Mouse (Mus musculus) thymus, postnatal 14 days (tissue): ENCODE results near the gene Zfp428.
A peak's percentile ranks its signal among the peaks of the same experiment; 100 is the strongest.

Source experiments
- DNase-seq: peaks from one replicate; pipeline ENCODE4 v3.0.0; 2021

Zfp428 gene

DNA sequence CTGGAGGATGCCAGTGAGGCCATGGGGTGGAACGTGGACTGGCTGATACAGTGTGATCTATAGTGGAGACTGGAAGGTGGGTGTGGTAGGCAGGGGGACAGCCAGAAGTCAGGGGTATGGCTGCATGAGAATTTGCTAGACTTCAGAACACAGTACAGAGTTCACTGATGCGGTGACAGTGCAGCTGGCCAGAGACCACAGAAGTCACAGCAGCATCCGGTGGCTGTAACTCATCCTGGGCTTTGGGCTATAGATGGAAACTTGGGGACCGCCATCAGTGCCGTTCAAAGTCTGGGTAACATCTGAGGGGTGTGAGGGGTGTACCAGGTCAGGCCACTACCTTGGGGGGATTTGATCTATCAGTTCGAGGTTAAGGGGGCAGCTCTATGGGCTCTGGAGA lies 16.9 kb downstream of the Zfp428 start:
- DNase-seq, result no peak

- DNase-seq, result no peak
Observed at GRCm38 (mm10) chr7:24524978-24525377, 18.2 kb downstream of the Zfp428 start.

- DNase-seq, result no peak
Observed at GRCm38 (mm10) chr7:24525686-24526420, 19.0 kb downstream of the Zfp428 start.

GRCm38 (mm10) chr7:24528861-24529260 lies 22.1 kb downstream of the Zfp428 start:
- DNase-seq, result no peak

- DNase-seq, result peak; percentile 22
Observed at GRCm38 (mm10) chr7:24529580-24529979, 22.8 kb downstream of the Zfp428 start.

DNA sequence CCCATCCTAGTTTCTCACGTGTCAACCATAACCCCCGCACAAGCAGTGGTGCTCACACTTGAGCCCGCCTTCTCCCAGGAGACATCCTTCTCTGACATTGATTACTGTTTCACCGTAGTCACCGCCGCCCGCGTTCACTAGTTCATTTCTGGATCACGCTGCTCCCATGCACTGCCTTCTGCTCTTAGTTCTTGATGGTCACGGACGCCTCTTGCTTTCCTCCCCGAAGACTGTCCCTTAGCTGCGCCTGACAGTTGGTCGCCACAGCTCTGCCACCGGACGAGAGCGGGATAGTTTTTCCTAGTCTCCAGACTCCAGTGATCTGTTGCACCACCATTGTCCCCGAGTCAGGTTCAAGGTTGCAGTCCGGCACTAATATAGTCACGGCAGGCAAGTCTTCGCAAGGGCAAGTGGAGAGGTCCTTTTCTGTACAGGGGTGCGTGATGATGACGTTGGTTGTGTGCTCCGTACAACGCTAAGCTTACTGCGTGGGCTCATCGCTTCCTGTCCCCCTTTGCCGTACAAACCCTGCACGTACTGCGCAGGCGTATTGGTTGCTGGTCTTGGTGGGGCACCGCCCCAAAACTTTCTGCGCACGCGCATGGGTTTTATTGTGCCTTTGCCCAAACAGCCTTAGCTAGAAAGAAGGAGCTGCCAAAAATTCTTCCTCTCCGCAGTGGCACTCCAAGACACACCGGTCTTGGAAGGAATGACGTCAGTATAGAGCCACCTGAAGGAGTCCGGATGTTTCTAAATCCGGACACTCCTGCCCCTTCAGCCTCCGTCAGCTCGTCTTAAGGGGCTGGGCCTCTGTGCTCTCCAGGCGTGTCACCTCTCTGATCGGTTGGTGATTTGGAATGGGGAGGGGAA lies 23.5 kb downstream of the Zfp428 start, which contains the start of gene Irgq:
TSS of gene Irgq (plus strand) at position 628 of the 870 bp plus-strand sequence.
- peak; percentile 99 for DNase-seq

GRCm38 (mm10) chr7:24531211-24531971 lies 24.6 kb downstream of the Zfp428 start:
- peak; percentile 79 for DNase-seq

DNA sequence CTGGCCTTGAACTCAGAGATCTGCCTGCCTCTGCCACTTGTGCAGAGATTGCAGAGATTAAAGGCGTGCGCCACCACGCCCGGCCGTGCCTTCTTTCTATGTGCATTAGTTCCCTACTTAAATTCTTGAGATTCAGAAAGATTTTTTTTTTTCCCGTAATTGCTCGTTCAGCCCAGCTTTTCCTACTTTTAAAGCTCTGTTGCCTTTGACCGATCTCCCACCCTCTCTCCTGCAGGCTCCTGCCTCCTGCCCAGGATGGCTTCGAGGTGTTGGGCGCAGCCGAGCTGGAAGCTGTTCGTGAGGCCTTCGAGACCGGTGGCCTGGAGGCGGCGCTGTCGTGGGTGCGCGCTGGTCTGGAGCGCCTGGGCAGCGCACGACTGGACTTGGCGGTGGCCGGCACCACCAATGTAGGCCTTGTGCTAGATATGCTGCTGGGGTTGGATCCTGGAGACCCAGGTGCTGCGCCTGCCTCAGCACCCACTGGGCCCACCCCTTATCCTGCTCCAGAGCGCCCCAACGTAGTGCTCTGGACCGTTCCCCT lies 26.3 kb downstream of the Zfp428 start:
- DNase-seq, result no peak

DNA sequence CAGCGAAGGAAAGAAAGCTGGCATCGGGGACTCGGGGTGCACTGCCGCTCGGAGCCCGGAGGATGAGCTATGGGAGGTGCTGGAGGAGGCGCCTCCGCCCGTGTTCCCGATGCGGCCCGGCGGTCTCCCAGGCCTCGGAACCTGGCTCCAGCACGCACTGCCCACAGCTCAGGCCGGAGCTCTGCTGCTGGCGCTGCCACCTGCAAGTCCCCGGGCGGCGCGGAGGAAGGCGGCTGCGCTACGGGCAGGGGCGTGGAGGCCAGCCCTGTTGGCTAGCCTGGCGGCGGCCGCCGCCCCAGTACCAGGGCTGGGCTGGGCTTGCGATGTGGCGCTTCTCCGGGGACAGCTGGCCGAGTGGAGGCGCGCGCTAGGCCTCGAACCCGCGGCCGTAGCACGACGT lies 27.0 kb downstream of the Zfp428 start:
- DNase-seq, result no peak

DNA sequence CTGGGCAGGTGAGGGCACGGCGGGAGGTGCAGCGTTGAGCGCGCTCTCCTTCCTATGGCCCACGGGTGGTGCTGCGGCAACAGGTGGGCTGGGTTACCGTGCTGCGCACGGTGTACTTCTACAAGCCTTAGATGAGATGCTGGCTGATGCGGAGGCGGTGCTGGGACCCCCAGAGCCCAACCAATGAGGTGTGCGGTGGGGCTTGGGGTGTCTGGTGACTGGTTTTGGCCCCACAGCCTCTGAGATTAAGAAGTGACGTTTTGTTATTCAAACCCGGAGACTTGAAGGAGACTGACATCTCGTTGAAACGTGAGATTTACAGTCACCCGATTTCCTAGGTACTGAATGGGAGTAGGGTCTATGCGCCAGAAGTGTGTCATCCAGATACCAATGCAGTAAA lies 27.5 kb downstream of the Zfp428 start:
- DNase-seq, result no peak

- no peak for DNase-seq
Observed at GRCm38 (mm10) chr7:24537081-24537480, 30.3 kb downstream of the Zfp428 start.

- DNase-seq, result no peak
Observed at GRCm38 (mm10) chr7:24537591-24537990, 30.8 kb downstream of the Zfp428 start.

GRCm38 (mm10) chr7:24538154-24538553 lies 31.3 kb downstream of the Zfp428 start:
- no peak for DNase-seq

GRCm38 (mm10) chr7:24538701-24539100 lies 31.9 kb downstream of the Zfp428 start:
- DNase-seq, result no peak

DNA sequence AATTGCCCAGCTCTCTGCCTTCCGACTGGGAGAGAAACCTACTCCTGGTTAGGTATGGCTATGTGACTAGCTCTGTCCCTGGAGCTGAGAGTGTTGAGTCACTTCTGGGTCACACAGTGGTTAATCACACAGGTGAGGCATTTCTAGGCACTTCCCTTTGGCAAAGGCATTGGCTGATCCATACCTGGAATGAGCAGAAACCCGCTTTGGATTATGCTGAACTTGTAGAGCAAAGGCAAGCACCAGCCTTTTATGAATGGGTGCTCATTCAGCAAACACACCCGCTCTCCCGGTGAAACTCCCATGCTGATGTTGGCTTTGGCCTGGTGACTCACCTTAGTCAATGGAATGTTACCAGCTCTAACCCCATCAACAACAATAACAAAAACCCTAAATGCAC lies 32.9 kb downstream of the Zfp428 start:
- DNase-seq, result no peak

GRCm38 (mm10) chr7:24544506-24544905 lies 37.7 kb downstream of the Zfp428 start:
- DNase-seq, result no peak

- peak; percentile 21 for DNase-seq
Observed at GRCm38 (mm10) chr7:24546068-24546614, 39.3 kb downstream of the Zfp428 start, which contains the start of the genes Pinlyp and Xrcc1. Pinlyp (minus strand) TSS chr7:24546118. Xrcc1 (plus strand) TSS chr7:24546289.

DNA sequence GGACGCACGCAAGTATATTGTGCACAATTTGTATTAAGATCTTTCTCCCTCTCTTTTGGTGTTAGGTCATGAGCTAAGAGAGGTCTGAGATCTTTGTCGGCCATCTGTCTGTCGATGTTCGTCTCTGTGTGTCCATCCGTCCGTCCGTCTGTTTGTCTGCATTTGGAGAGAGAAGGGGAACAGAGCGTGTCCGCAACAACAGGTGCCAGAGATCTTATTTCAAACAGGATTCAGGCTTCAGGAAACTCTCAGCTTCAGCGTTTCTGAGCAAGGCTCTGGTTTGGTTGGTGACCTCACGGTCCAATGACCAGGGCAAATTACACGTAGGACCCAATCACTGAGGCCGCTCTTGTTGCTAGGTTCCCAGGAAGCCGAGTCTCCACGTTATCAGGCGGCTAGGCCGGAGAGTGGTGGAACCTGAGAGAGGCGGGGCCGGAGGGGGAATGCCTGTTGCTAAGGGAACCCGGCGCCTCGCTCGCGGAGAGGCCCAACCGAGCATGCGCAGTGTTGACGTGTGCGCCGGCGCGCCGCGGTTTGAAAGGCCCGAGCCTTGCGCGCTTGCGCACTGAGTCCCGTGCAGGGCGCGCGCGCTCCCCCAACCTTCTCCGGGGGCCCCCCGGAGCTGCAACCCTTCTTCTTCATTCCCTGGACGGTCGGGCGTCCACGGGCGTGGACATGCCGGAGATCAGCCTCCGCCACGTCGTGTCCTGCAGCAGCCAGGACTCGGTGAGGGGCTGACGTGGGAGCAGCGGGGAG lies 40.0 kb downstream of the Zfp428 start:
- DNase-seq, result peak; percentile 98

DNA sequence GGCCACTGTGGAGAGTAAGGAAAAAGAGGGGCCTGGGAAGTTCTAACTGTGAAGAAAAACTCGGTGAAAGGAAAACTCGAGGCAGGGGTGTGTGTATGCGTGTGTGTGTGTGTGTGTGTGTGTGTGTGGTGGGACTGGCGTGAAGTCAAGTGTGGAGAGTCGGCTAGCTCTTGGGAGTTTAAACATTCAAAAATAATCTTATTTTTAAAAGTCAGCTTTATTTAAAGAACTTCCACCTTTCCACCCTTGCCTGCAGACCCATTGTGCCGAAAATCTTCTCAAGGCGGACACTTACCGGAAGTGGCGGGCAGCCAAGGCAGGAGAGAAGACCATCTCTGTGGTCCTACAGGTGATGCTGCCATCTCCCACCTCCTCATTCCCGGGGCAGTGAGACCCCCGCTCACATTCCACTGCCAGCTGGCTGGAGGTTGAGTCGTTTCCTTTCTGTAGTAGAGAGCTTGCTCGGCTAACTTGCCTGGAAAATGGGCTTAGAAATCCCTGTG lies 40.8 kb downstream of the Zfp428 start:
- DNase-seq, result no peak

DNA sequence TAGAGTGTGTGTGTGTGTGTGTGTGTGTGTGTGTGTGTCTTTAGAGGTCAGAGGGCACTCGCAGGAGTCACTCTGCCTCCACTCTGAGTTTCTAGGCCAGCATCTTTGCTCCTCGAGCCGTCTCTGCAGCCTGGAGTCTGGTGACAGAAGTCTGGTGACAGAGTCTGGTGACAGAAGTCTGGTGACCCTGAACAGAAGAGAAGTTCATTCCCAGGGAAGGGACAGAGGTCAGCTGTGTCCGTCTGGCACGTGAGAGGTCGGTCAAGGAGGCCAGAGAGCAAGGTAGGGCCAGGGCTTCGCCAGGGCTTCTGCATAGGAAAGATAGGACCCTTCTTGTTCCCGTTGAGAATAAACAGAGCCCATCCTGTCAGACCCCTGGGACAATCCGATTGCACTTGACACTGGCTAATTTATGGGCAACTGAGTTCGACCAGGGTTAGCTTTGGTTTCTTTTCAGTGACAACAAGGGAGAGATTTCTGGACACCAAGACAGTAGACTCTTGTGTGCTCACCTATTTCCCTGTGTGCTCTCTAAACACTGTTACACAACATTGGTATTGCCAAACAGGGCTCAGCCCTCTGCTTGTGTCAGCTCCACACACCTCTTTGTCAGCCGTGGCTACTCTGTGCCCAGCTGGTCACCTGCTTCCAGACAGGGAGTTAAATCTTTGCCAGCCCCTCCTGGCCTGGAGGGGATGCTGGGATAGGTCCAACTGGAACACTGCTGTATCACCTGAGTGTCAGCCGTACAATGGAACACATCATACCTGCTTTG lies 45.4 kb downstream of the Zfp428 start:
- no peak for DNase-seq

GRCm38 (mm10) chr7:24555786-24556185 lies 49.0 kb downstream of the Zfp428 start:
- no peak for DNase-seq
